Mouse (Mus musculus) bone marrow, adult 2 months (tissue): ENCODE data around the gene Rsl1.
"Not testable (repeated sequence)": the region's sequence is repeated elsewhere in the genome, so short reads cannot be mapped to it uniquely, and the experiment has no call there.

Source experiments
- CTCF ChIP-seq: fragments of 200-500 bp; IDR thresholded peaks from 2 replicates; pipeline ENCODE4 v1.5.1; 2011; ENCODE audit warnings: low read length, control low read depth; ENCODE audit not compliant: control insufficient read depth, insufficient read depth
- POLR2A ChIP-seq: fragments of 200-500 bp; IDR thresholded peaks from 2 replicates; pipeline ENCODE4 v1.6.1; 2011; ENCODE audit warnings: low read depth, mild to moderate bottlenecking, control low read depth, low read length, borderline replicate concordance; ENCODE audit not compliant: control insufficient read depth

DNA sequence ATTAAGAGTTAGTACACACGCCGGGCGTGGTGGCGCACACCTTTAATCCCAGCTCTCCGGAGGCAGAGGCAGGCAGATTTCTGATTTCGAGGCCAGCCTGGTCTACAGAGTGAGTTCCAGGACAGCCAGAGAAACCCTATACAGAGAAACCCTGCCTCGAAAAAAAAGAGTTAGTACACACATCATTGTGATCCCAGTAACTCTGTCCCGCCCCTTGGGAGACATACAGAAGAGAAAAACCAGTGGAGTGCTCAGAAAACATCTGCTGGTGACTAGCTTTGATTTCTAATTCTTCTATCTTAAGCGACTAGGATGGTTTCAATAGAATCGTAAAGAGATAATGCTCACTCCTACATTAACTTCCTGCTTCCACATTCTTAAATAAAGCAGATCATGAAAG lies 45.5 kb upstream of the Rsl1 start:
- TF ChIP-seq POLR2A, CTCF: not testable (repeated sequence)
